Mouse (Mus musculus) Muller cell, postnatal 12 days (primary cell): Measurements from ENCODE around the gene Col27a1.

Experiments
- DNase-seq: peaks from one replicate; pipeline ENCODE4 v3.0.0-alpha.2; 2015; ENCODE audit errors: inconsistent ontology term

Gene Col27a1

GRCm38 (mm10) chr4:63259066-63259465 is 45.3 kb downstream of the Col27a1 start:
- DNase-seq: no peak

GRCm38 (mm10) chr4:63260506-63260905 is 46.7 kb downstream of the Col27a1 start:
- no peak for DNase-seq

GRCm38 (mm10) chr4:63262941-63263340 is 49.1 kb downstream of the Col27a1 start:
- DNase-seq: no peak

- DNase-seq: no peak
Measured at GRCm38 (mm10) chr4:63266276-63266675, 52.5 kb downstream of the Col27a1 start.

GRCm38 (mm10) chr4:63267121-63267520 is 53.3 kb downstream of the Col27a1 start:
- DNase-seq: no peak

GRCm38 (mm10) chr4:63267586-63267985 is 53.8 kb downstream of the Col27a1 start:
- DNase-seq: no peak

GRCm38 (mm10) chr4:63268777-63269176 is 55.0 kb downstream of the Col27a1 start:
- no peak for DNase-seq

- no peak for DNase-seq
Measured at GRCm38 (mm10) chr4:63274516-63274915, 60.7 kb downstream of the Col27a1 start.

GRCm38 (mm10) chr4:63275251-63275650 is 61.4 kb downstream of the Col27a1 start:
- no peak for DNase-seq

- no peak for DNase-seq
Measured at GRCm38 (mm10) chr4:63276571-63276970, 62.8 kb downstream of the Col27a1 start.

GRCm38 (mm10) chr4:63278821-63279220 is 65.0 kb downstream of the Col27a1 start:
- no peak for DNase-seq

- DNase-seq: peak; percentile 47
Measured at GRCm38 (mm10) chr4:63281694-63282093, 67.9 kb downstream of the Col27a1 start.

GRCm38 (mm10) chr4:63283319-63283718 is 69.5 kb downstream of the Col27a1 start:
- peak; percentile 88 for DNase-seq

- no peak for DNase-seq
Measured at GRCm38 (mm10) chr4:63286034-63286433, 72.2 kb downstream of the Col27a1 start.

GRCm38 (mm10) chr4:63288497-63288896 is 74.7 kb downstream of the Col27a1 start:
- peak; percentile 55 for DNase-seq

GRCm38 (mm10) chr4:63290081-63290480 is 76.3 kb downstream of the Col27a1 start:
- DNase-seq: peak; percentile 88

- DNase-seq: peak; percentile 95
Measured at GRCm38 (mm10) chr4:63291075-63291474, 77.3 kb downstream of the Col27a1 start.

GRCm38 (mm10) chr4:63291658-63292057 is 77.9 kb downstream of the Col27a1 start:
- no peak for DNase-seq

GRCm38 (mm10) chr4:63295641-63296040 is 81.8 kb downstream of the Col27a1 start:
- DNase-seq: no peak

- no peak for DNase-seq
Measured at GRCm38 (mm10) chr4:63296263-63296662, 82.5 kb downstream of the Col27a1 start.

- no peak for DNase-seq
Measured at GRCm38 (mm10) chr4:63296876-63297275, 83.1 kb downstream of the Col27a1 start.

- DNase-seq: no peak
Measured at GRCm38 (mm10) chr4:63298191-63298590, 84.4 kb downstream of the Col27a1 start.

- DNase-seq: peak; percentile 61
Measured at GRCm38 (mm10) chr4:63302641-63303040, 88.8 kb downstream of the Col27a1 start.
